Mouse (Mus musculus) limb, embryonic 15.5 days (tissue): ENCODE measurements around the gene Nrbp1. TPM values are rescaled to one million over a fixed set of nuclear protein-coding genes. Genes with fewer than 3 reads are reported as not detected.
A peak's percentile ranks its signal among the peaks of the same experiment; 100 is the strongest.
"Not testable (repeated sequence)": the region's sequence is repeated elsewhere in the genome, so short reads cannot be mapped to it uniquely, and the experiment has no call there.

Experiments used
- ATAC-seq: fragments of 200-750 bp; cut with Nextera tagmentation; 2 replicates; pipeline ENCODE4 v1.8.0; 2017; ENCODE audit warnings: low read depth, moderate TSS enrichment; ENCODE audit not compliant: insufficient number of reproducible peaks, low FRiP score, low TSS enrichment
- H3K27ac ChIP-seq: fragments of 300-500 bp; sonication (generic); 2 replicates; pipeline ENCODE4 v1.5.1; 2015; ENCODE audit warnings: moderate library complexity, mild to moderate bottlenecking, inconsistent platforms
- H3K27me3 ChIP-seq: fragments of 300-500 bp; sonication (generic); 2 replicates; pipeline ENCODE4 v1.6.1; 2015; ENCODE audit warnings: inconsistent platforms
- H3K36me3 ChIP-seq: fragments of 300-500 bp; sonication (generic); 2 replicates; pipeline ENCODE4 v1.6.1; 2015; ENCODE audit warnings: inconsistent platforms
- H3K4me1 ChIP-seq: fragments of 300-500 bp; sonication (generic); 2 replicates; pipeline ENCODE4 v1.6.1; 2015; ENCODE audit warnings: inconsistent platforms
- H3K4me2 ChIP-seq: fragments of 300-500 bp; sonication (generic); 2 replicates; pipeline ENCODE4 v1.6.1; 2015; ENCODE audit warnings: mild to moderate bottlenecking, inconsistent platforms
- H3K4me3 ChIP-seq: fragments of 300-500 bp; sonication (generic); 2 replicates; pipeline ENCODE4 v1.5.1; 2015; ENCODE audit warnings: mild to moderate bottlenecking, inconsistent platforms
- H3K9ac ChIP-seq: fragments of 300-500 bp; sonication (generic); 2 replicates; pipeline ENCODE4 v1.6.1; 2015; ENCODE audit warnings: inconsistent platforms
- H3K9me3 ChIP-seq: fragments of 300-500 bp; sonication (generic); 2 replicates; pipeline ENCODE4 v1.6.1; 2016; ENCODE audit warnings: inconsistent platforms
- WGBS: fragments of 180-500 bp; shearing (Covaris S2); methylation state at CpG from one replicate; pipeline ENCODE4 v1.1.7; 2015; 5-methylcytosine and 5-hydroxymethylcytosine counted together
- polyA plus RNA-seq: library from polyadenylated mRNA; unstranded; fragments of >200 nt; fragmentation: Nextera tagmentation; extraction: Ambion mirVana; gene quantifications from 2 replicates; pipeline ENCODE4 v1.2.1, GENCODE M21; 2015

Gene Nrbp1
- polyA plus RNA-seq, 1 experiment from 2014 or later = 167 TPM

GRCm38 (mm10) chr5:31198616-31199320 is 41.9 kb upstream of the Nrbp1 start:
- Histone ChIP-seq H3K27ac (no peak overlapping the region), H3K36me3 (peaks cover 73% of the 10 kb centered on the region), H3K27me3 (no peaks in the 10 kb centered on the region), H3K4me3 (no peak overlapping the region), H3K9ac (no peak overlapping the region), H3K9me3 (peaks cover 5% of the 10 kb centered on the region; the same call in 1 of the 2 replicates), H3K4me2 (no peak overlapping the region), H3K4me1 (peaks cover 42% of the 10 kb centered on the region)
- no peak for ATAC-seq
- WGBS = 85% methylated on average over 5 of the region's 5 CpGs

GRCm38 (mm10) chr5:31199321-31199892 is 41.3 kb upstream of the Nrbp1 start:
- Histone ChIP-seq H3K9me3 (peaks cover 5% of the 10 kb centered on the region; the same call in 1 of the 2 replicates), H3K4me1 (peaks cover 36% of the 10 kb centered on the region), H3K4me2 (no peak overlapping the region), H3K27ac (no peak overlapping the region), H3K9ac (no peak overlapping the region), H3K27me3 (no peaks in the 10 kb centered on the region), H3K4me3 (no peak overlapping the region), H3K36me3 (peaks cover 79% of the 10 kb centered on the region)
- 90% methylated on average over 19 of the region's 19 CpGs for WGBS
- ATAC-seq = no peak

- no peak overlapping the region for H3K27ac ChIP-seq
These were observed 40.8 kb upstream of the Nrbp1 start for GRCm38 (mm10) chr5:31199893-31200292.

GRCm38 (mm10) chr5:31200327-31200768 is 40.3 kb upstream of the Nrbp1 start:
- peak; percentile 3; the same call in 1 of the 2 replicates for ATAC-seq

More at GRCm38 (mm10) chr5:31199893-31200292, 40.8 kb upstream of the Nrbp1 start:
- peaks cover 33% of the 10 kb centered on the region for H3K4me1 ChIP-seq
- H3K27me3 ChIP-seq = no peaks in the 10 kb centered on the region
- H3K4me2 ChIP-seq = no peak overlapping the region
- no peak overlapping the region for H3K9ac ChIP-seq
- H3K9me3 ChIP-seq = peaks cover 5% of the 10 kb centered on the region; the same call in 1 of the 2 replicates
- ATAC-seq = no peak
- peaks cover 79% of the 10 kb centered on the region for H3K36me3 ChIP-seq
- WGBS = 83% methylated on average over 9 of the region's 9 CpGs
- H3K4me3 ChIP-seq = no peak overlapping the region

GRCm38 (mm10) chr5:31201042-31201741 is 39.5 kb upstream of the Nrbp1 start:
- H3K4me1 ChIP-seq = peaks cover 30% of the 10 kb centered on the region
- peaks cover 5% of the 10 kb centered on the region; the same call in 1 of the 2 replicates for H3K9me3 ChIP-seq
- ATAC-seq = no peak
- peak overlapping the region; percentile 95 for H3K9ac ChIP-seq
- no peaks in the 10 kb centered on the region for H3K27me3 ChIP-seq
- H3K4me2 ChIP-seq = peak overlapping the region; percentile 72
- peaks cover 78% of the 10 kb centered on the region for H3K36me3 ChIP-seq
- 16% methylated on average over 13 of the region's 13 CpGs for WGBS
- peak overlapping the region; percentile 84 for H3K27ac ChIP-seq
- peak overlapping the region; percentile 92 for H3K4me3 ChIP-seq

More at GRCm38 (mm10) chr5:31200327-31200768, 40.3 kb upstream of the Nrbp1 start:
- Histone ChIP-seq H3K4me1 (peaks cover 30% of the 10 kb centered on the region), H3K9me3 (peaks cover 5% of the 10 kb centered on the region; the same call in 1 of the 2 replicates), H3K27me3 (no peaks in the 10 kb centered on the region), H3K27ac (no peak overlapping the region), H3K4me3 (peak overlapping the region; percentile 92; the same call in 1 of the 2 replicates), H3K4me2 (no peak overlapping the region), H3K9ac (no peak overlapping the region), H3K36me3 (peaks cover 79% of the 10 kb centered on the region)
- WGBS = 89% methylated on average over 27 of the region's 27 CpGs

GRCm38 (mm10) chr5:31201742-31202590 is 38.7 kb upstream of the Nrbp1 start, which contains the start of gene Zfp513:
TSS of gene Zfp513 (minus strand) at chr5:31202303.
- peaks cover 76% of the 10 kb centered on the region for H3K36me3 ChIP-seq
- peak; percentile 95 for ATAC-seq
- peak within 1 kb of the TSS; percentile 84 for H3K27ac ChIP-seq
- H3K9me3 ChIP-seq = peaks cover 5% of the 10 kb centered on the region; the same call in 1 of the 2 replicates
- no peaks in the 10 kb centered on the region for H3K27me3 ChIP-seq
- WGBS = 0% methylated on average over 52 of the region's 53 CpGs
- H3K4me2 ChIP-seq = peak within 1 kb of the TSS; percentile 80
- H3K9ac ChIP-seq = peak within 1 kb of the TSS; percentile 95
- peaks cover 30% of the 10 kb centered on the region for H3K4me1 ChIP-seq
- H3K4me3 ChIP-seq = peak within 1 kb of the TSS; percentile 92

- H3K4me3 ChIP-seq = peak overlapping the region; percentile 92
- peak overlapping the region; percentile 80 for H3K4me2 ChIP-seq
- H3K9ac ChIP-seq = peak overlapping the region; percentile 37; the same call in 1 of the 2 replicates
- H3K27ac ChIP-seq = peak overlapping the region; percentile 81
- WGBS = 83% methylated on average over 7 of the region's 7 CpGs
- no peak for ATAC-seq
- H3K9me3 ChIP-seq = peaks cover 5% of the 10 kb centered on the region; the same call in 1 of the 2 replicates
- H3K27me3 ChIP-seq = no peaks in the 10 kb centered on the region
- peaks cover 27% of the 10 kb centered on the region for H3K4me1 ChIP-seq
- peaks cover 74% of the 10 kb centered on the region for H3K36me3 ChIP-seq
These were observed 37.7 kb upstream of the Nrbp1 start for GRCm38 (mm10) chr5:31202933-31203332.

GRCm38 (mm10) chr5:31203866-31204265 is 36.8 kb upstream of the Nrbp1 start:
- H3K36me3 ChIP-seq = peaks cover 68% of the 10 kb centered on the region
- H3K9ac ChIP-seq = no peak overlapping the region
- no peak overlapping the region for H3K4me2 ChIP-seq
- no peak overlapping the region for H3K27ac ChIP-seq
- ATAC-seq = no peak
- no peak overlapping the region for H3K4me3 ChIP-seq
- H3K4me1 ChIP-seq = peaks cover 27% of the 10 kb centered on the region
- H3K27me3 ChIP-seq = no peaks in the 10 kb centered on the region
- peaks cover 5% of the 10 kb centered on the region; the same call in 1 of the 2 replicates for H3K9me3 ChIP-seq
- WGBS = 96% methylated on average over 2 of the region's 2 CpGs

GRCm38 (mm10) chr5:31204421-31204820 is 36.2 kb upstream of the Nrbp1 start:
- H3K27ac ChIP-seq = no peak overlapping the region
- H3K4me2 ChIP-seq = no peak overlapping the region
- peaks cover 27% of the 10 kb centered on the region for H3K4me1 ChIP-seq
- no peak for ATAC-seq
- H3K9ac ChIP-seq = no peak overlapping the region
- H3K9me3 ChIP-seq = peaks cover 5% of the 10 kb centered on the region; the same call in 1 of the 2 replicates
- H3K27me3 ChIP-seq = no peaks in the 10 kb centered on the region
- H3K36me3 ChIP-seq = peaks cover 62% of the 10 kb centered on the region
- H3K4me3 ChIP-seq = no peak overlapping the region
- 90% methylated on average over 6 of the region's 6 CpGs for WGBS

- WGBS = 91% methylated on average over 6 of the region's 6 CpGs
- not testable (repeated sequence) for H3K27ac ChIP-seq, H3K4me3 ChIP-seq, H3K9ac ChIP-seq, ATAC-seq, H3K4me2 ChIP-seq, H3K9me3 ChIP-seq, H3K27me3 ChIP-seq, H3K36me3 ChIP-seq
- H3K4me1 ChIP-seq = peaks cover 16% of the 10 kb centered on the region; the same call in 1 of the 2 replicates
These were observed 24.1 kb upstream of the Nrbp1 start for GRCm38 (mm10) chr5:31216554-31216953.

GRCm38 (mm10) chr5:31218294-31218693 is 22.4 kb upstream of the Nrbp1 start:
- H3K27me3 ChIP-seq = no peaks in the 10 kb centered on the region
- no peak for ATAC-seq
- 0 out of 2 replicates have a peak, but pooled peaks cover 2% of the 10 kb centered on the region for H3K36me3 ChIP-seq
- no peak overlapping the region for H3K4me3 ChIP-seq
- peaks cover 16% of the 10 kb centered on the region; the same call in 1 of the 2 replicates for H3K4me1 ChIP-seq
- H3K9me3 ChIP-seq = no peaks in the 10 kb centered on the region
- 63% methylated on average over 7 of the region's 7 CpGs for WGBS
- no peak overlapping the region for H3K4me2 ChIP-seq
- H3K9ac ChIP-seq = no peak overlapping the region
- H3K27ac ChIP-seq = no peak overlapping the region
